Mouse (Mus musculus) neural tube, embryonic 15.5 days (tissue): ENCODE measurements around the gene Gm37240. TPM values are rescaled to one million over a fixed set of nuclear protein-coding genes. Genes with fewer than 3 reads are reported as not detected.

Experiments
- ATAC-seq: fragments of 200-750 bp; cut with Nextera tagmentation; 2 replicates; pipeline ENCODE4 v1.8.0; 2017; ENCODE audit warnings: mild to moderate bottlenecking, moderate TSS enrichment, moderate library complexity; ENCODE audit not compliant: low FRiP score
- H3K27ac ChIP-seq: fragments of 300-500 bp; sonication (generic); replicated peaks from 2 replicates; pipeline ENCODE4 v1.5.1; 2015; ENCODE audit warnings: mild to moderate bottlenecking, inconsistent platforms
- H3K27me3 ChIP-seq: fragments of 300-500 bp; sonication (generic); replicated peaks from 2 replicates; pipeline ENCODE4 v1.6.1; 2015; ENCODE audit warnings: inconsistent platforms
- H3K36me3 ChIP-seq: fragments of 300-500 bp; sonication (generic); 2 replicates; pipeline ENCODE4 v1.6.1; 2015; ENCODE audit warnings: inconsistent platforms
- H3K4me1 ChIP-seq: fragments of 300-500 bp; sonication (generic); 2 replicates; pipeline ENCODE4 v1.6.1; 2015; ENCODE audit warnings: inconsistent platforms
- H3K4me2 ChIP-seq: fragments of 300-500 bp; sonication (generic); 2 replicates; pipeline ENCODE4 v1.6.1; 2015; ENCODE audit warnings: inconsistent platforms, mild to moderate bottlenecking, moderate library complexity
- H3K4me3 ChIP-seq: fragments of 300-500 bp; sonication (generic); replicated peaks from 2 replicates; pipeline ENCODE4 v1.5.1; 2015; ENCODE audit warnings: mild to moderate bottlenecking, inconsistent platforms
- H3K9ac ChIP-seq: fragments of 300-500 bp; sonication (generic); replicated peaks from 2 replicates; pipeline ENCODE4 v1.6.1; 2015; ENCODE audit warnings: mild to moderate bottlenecking, inconsistent platforms
- H3K9me3 ChIP-seq: fragments of 300-500 bp; sonication (generic); replicated peaks from 2 replicates; pipeline ENCODE4 v1.6.1; 2016; ENCODE audit warnings: inconsistent platforms
- WGBS: fragments of 180-500 bp; shearing (Covaris S2); methylation state at CpG from one replicate; pipeline ENCODE4 v1.1.7; 2015; ENCODE audit warnings: mixed read lengths; 5-methylcytosine and 5-hydroxymethylcytosine counted together
- polyA plus RNA-seq: library from polyadenylated mRNA; unstranded; fragments of >200 nt; fragmentation: Nextera tagmentation; extraction: Ambion mirVana; gene quantifications from 2 replicates; pipeline ENCODE4 v1.2.1, GENCODE M21; 2015

The Gm37240 gene
- polyA plus RNA-seq, 1 experiment from 2014 or later, result 0.99 TPM

DNA sequence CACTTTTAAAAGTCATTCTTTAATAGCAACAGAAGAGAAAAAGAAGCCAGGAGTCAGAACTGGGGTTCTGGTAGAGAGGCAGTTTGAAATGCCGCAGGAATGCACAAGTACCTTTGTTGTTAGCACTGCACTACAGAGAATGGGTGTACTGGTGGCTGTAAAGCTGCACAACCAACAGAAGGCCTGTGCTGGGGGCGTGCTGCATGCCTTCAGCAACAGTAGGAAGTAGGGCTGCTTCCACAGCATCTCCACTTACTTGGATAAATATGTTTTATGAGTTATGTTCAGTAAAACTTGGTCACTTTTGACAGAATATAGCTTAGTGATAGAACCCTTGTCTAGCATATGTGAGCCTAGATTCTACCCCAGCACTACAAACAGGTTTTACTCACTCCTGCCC is 279.6 kb downstream of the Gm37240 start:
- no peaks in the 10 kb centered on the region for H3K27me3 ChIP-seq
- H3K9me3 ChIP-seq, result no peaks in the 10 kb centered on the region
- 87% methylated on average over 2 of the region's 2 CpGs for WGBS
- no peak overlapping the region for H3K4me3 ChIP-seq
- no peak for ATAC-seq
- no peak overlapping the region for H3K4me2 ChIP-seq
- no peak overlapping the region for H3K9ac ChIP-seq
- H3K27ac ChIP-seq, result no peak overlapping the region
- no peaks in the 10 kb centered on the region for H3K36me3 ChIP-seq
- H3K4me1 ChIP-seq, result peaks cover 8% of the 10 kb centered on the region

DNA sequence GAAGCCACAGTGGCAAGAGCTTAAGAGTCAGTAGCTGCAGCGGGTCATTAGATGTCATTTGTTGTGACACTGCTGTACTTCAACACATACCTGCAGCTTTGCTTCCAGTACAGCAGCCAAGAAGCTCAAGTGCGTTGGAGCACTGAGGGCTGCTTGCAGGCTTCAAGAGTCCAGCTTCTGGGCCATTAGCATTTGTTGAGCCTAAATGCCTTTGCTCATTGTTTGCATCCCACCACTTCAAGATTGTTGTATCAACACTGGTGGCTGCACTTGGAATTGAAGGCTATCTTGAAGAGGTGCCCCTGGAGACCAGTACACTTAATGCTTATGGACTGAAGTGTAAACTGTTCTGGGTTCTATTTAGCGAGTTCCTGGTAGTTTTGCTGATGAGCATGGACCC is 280.4 kb downstream of the Gm37240 start:
- no peaks in the 10 kb centered on the region for H3K36me3 ChIP-seq
- no peak overlapping the region for H3K4me3 ChIP-seq
- WGBS, result 90% methylated on average over 3 of the region's 3 CpGs
- H3K4me1 ChIP-seq, result peaks cover 14% of the 10 kb centered on the region
- no peak overlapping the region for H3K9ac ChIP-seq
- no peak for ATAC-seq
- no peak overlapping the region for H3K27ac ChIP-seq
- H3K4me2 ChIP-seq, result no peak overlapping the region
- no peaks in the 10 kb centered on the region for H3K27me3 ChIP-seq
- no peaks in the 10 kb centered on the region for H3K9me3 ChIP-seq

DNA sequence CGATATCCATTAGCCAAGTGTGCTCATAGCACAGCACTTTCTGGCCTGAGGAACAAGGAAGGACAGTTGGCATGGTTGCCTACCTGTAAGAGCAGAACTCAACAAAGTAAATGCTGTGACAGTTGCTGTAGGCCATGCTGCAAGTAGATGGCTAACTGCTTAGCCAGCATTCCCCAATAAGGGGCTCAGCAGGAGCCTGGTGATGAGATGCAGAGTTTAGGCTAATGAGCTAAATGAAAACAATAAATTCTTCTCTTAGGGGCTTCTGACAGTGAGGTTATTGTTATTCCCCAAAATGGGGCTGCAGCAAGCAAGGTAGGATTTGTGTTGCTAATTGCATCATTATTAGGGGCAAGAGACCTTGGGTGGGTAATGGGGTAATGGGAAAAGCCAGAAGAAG is 283.5 kb downstream of the Gm37240 start:
- Histone ChIP-seq H3K4me1 (peaks cover 33% of the 10 kb centered on the region), H3K4me2 (no peak overlapping the region), H3K36me3 (no peaks in the 10 kb centered on the region), H3K27me3 (no peaks in the 10 kb centered on the region), H3K4me3 (no peak overlapping the region), H3K27ac (peak overlapping the region; percentile 18; the same call in 1 of the 2 replicates), H3K9ac (no peak overlapping the region), H3K9me3 (no peaks in the 10 kb centered on the region)
- ATAC-seq, result peak; percentile 57
- 56% methylated on average over 1 of the region's 1 CpGs for WGBS

DNA sequence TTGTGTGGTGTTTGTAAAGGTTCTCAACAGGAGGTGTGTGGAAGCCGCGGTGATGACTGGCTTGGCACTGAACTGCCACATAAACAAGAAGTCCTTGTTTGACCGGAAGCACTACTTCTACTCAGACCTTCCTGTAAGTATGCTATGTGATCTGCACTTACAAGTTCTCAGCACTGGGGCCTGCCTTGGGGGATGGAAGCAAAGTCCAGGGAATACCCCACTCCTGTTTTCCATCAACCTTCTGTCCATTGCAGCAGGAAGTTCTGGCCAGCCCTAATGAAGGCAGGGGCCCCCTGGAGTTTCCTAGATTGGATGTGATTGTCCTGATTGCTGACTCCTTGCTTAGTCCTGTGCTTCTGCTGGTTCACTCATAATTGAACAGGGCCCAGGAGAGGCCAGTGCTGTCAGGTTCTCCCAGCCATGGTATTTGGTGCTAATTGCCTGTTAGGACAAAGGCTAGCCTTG is 285.4 kb downstream of the Gm37240 start:
- no peaks in the 10 kb centered on the region for H3K36me3 ChIP-seq
- ATAC-seq, result peak; percentile 48; the same call in 1 of the 2 replicates
- no peak overlapping the region for H3K9ac ChIP-seq
- H3K27ac ChIP-seq, result peak overlapping the region; percentile 13; the same call in 1 of the 2 replicates
- H3K4me1 ChIP-seq, result peaks cover 33% of the 10 kb centered on the region
- no peak overlapping the region for H3K4me2 ChIP-seq
- H3K27me3 ChIP-seq, result no peaks in the 10 kb centered on the region
- H3K9me3 ChIP-seq, result no peaks in the 10 kb centered on the region
- no peak overlapping the region for H3K4me3 ChIP-seq
- WGBS, result 75% methylated on average over 3 of the region's 3 CpGs

- no peak overlapping the region for H3K4me3 ChIP-seq
- no peaks in the 10 kb centered on the region for H3K36me3 ChIP-seq
- peaks cover 33% of the 10 kb centered on the region for H3K4me1 ChIP-seq
- no peak overlapping the region for H3K4me2 ChIP-seq
- H3K27ac ChIP-seq, result no peak overlapping the region
- 67% methylated on average over 3 of the region's 3 CpGs for WGBS
- no peaks in the 10 kb centered on the region for H3K9me3 ChIP-seq
- no peak overlapping the region for H3K9ac ChIP-seq
- no peaks in the 10 kb centered on the region for H3K27me3 ChIP-seq
- no peak for ATAC-seq
These were observed 287.8 kb downstream of the Gm37240 start for GRCm38 (mm10) chr3:85599526-85599925.

DNA sequence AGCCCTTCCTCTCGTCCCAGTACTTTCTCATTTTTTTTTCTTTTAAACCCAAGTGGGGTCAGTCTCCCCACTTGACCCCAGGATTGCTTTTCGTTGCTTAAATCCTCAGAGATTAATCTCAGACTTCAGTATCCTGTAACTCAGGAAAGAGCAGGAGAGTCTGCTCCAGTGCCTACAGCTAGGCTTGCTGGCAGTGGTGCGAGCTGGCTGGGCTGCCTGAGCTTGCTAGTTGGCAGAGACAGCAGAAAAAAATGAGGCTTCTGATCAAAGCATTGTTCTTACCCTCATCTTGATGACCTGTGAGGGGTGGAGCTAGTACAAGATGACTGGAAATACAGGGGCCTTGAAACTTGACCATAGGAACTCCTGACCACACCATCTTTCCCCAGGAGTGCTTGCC is 292.9 kb downstream of the Gm37240 start:
- ATAC-seq, result no peak
- WGBS, result 80% methylated on average over 3 of the region's 3 CpGs
- Histone ChIP-seq H3K4me1 (no peaks in the 10 kb centered on the region), H3K27ac (no peak overlapping the region), H3K4me2 (no peak overlapping the region), H3K36me3 (no peaks in the 10 kb centered on the region), H3K4me3 (no peak overlapping the region), H3K9me3 (no peaks in the 10 kb centered on the region), H3K27me3 (no peaks in the 10 kb centered on the region), H3K9ac (no peak overlapping the region)

DNA sequence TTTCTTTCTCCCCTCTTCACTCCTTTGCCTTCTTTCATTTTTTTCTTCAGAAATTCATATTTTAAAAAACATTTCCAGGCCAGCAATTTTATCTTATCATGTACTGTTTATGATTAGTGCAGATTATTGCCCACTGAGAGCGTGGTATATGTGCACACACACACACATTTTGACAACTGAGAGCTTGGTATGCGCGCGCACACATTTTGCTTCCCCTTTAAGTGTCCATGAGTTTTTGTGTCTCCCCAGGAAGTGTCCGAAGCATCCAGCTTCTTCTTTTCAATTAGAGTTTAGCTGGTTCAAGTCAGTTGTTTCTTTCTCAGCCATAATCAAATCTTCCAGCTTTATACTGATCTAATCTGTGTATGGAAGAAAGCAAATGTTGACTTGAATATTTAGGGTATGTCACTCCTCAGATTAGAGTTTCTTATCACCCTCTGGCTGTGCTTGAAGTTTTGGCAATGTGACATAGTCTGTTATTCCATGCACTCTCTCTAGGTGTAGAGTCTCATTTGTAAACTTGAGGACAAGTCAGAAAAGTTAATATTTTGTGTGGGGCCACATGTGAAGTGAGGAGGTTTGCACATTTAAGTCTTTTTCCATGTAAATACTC is 294.6 kb downstream of the Gm37240 start:
- no peak for ATAC-seq
- Histone ChIP-seq H3K4me2 (no peak overlapping the region), H3K36me3 (no peaks in the 10 kb centered on the region), H3K4me3 (no peak overlapping the region), H3K4me1 (no peaks in the 10 kb centered on the region), H3K27me3 (no peaks in the 10 kb centered on the region), H3K27ac (no peak overlapping the region), H3K9me3 (no peaks in the 10 kb centered on the region), H3K9ac (no peak overlapping the region)
- WGBS, result 95% methylated on average over 5 of the region's 5 CpGs

DNA sequence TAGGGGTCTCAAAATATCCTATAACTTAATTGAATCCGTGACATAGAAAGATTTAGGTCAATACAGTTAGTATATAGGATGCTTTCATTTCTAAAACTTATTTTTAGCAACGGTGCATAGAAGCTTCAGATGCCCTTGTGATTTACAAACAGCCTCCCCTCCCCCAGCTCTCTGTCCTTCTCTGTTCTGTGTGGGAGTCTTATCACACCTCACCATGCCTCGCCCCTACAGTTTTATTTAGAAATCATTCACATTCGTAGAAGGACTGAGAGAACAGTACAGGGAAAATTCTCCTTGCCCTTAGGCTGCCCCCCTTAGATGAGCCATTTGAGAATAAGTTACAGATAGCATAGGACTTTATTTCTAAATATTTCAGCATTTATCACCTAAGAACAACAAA is 295.3 kb downstream of the Gm37240 start:
- no peaks in the 10 kb centered on the region for H3K9me3 ChIP-seq
- no peak overlapping the region for H3K9ac ChIP-seq
- H3K4me2 ChIP-seq, result no peak overlapping the region
- H3K27me3 ChIP-seq, result no peaks in the 10 kb centered on the region
- no peak for ATAC-seq
- no peak overlapping the region for H3K27ac ChIP-seq
- no peaks in the 10 kb centered on the region for H3K36me3 ChIP-seq
- H3K4me1 ChIP-seq, result no peaks in the 10 kb centered on the region
- H3K4me3 ChIP-seq, result no peak overlapping the region
- WGBS, result 81% methylated on average over 4 of the region's 4 CpGs

DNA sequence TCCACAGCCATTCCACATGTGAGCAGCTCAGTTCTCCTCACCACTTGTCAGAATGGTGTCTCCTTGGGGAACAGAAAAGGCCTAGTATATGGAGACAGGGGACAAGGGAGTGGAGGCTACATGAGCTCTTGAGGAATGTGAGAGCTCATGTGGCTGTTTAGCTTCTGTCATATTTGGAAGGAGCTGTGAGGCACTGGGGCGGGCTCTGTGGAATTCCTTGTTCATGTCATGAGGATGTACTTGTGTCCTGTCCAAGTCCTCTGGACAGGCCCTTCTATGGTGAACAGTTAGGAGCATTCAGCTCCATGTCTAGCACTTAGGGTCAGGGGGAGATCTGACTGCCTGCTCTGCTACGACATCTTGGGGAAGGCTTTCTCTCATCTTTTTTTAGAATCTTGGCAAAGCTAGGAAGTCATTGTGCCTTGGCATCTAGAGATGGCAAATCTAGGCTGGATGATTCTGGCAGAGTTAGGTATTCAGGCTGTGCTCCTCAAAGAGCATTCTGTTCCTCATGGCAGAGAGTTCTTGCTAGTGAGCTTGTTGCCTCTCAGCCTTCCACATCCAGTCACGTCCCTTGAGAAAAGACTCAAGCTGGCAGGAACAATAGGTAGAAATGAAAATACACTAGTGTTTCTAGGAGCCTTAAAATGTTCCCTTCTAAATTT is 297.1 kb downstream of the Gm37240 start:
- Histone ChIP-seq H3K4me3 (no peak overlapping the region), H3K4me1 (no peaks in the 10 kb centered on the region), H3K9ac (no peak overlapping the region), H3K4me2 (no peak overlapping the region), H3K36me3 (no peaks in the 10 kb centered on the region), H3K27ac (no peak overlapping the region), H3K9me3 (no peaks in the 10 kb centered on the region), H3K27me3 (no peaks in the 10 kb centered on the region)
- 90% methylated on average over 3 of the region's 3 CpGs for WGBS
- no peak for ATAC-seq

- H3K4me2 ChIP-seq, result no peak overlapping the region
- no peak overlapping the region for H3K9ac ChIP-seq
- H3K27me3 ChIP-seq, result no peaks in the 10 kb centered on the region
- H3K27ac ChIP-seq, result no peak overlapping the region
- ATAC-seq, result no peak
- H3K4me3 ChIP-seq, result no peak overlapping the region
- H3K9me3 ChIP-seq, result no peaks in the 10 kb centered on the region
- H3K36me3 ChIP-seq, result no peaks in the 10 kb centered on the region
- H3K4me1 ChIP-seq, result no peaks in the 10 kb centered on the region
- 46% methylated on average over 2 of the region's 2 CpGs for WGBS
These were observed 298.6 kb downstream of the Gm37240 start for GRCm38 (mm10) chr3:85588701-85589100.

DNA sequence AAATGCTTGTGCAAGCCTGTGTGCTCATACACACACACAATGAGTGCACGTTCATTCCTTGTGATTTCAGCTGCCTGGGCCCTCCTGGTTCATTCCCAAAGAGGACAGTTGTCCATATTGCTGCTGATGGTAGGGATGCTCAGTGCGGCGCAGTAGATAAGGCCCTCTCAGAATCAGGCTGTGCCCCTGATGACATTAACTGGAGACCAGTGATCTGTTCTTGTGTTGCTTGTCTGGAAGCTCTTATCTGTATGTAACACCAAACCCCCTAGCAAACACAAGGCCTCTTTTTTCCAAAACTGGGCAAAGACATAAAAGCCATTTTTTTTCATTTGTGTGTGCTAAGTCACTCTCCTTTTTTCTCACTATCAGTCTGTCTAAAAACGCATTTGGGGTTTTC is 302.4 kb downstream of the Gm37240 start:
- ATAC-seq, result no peak
- H3K36me3 ChIP-seq, result no peaks in the 10 kb centered on the region
- H3K4me2 ChIP-seq, result no peak overlapping the region

DNA sequence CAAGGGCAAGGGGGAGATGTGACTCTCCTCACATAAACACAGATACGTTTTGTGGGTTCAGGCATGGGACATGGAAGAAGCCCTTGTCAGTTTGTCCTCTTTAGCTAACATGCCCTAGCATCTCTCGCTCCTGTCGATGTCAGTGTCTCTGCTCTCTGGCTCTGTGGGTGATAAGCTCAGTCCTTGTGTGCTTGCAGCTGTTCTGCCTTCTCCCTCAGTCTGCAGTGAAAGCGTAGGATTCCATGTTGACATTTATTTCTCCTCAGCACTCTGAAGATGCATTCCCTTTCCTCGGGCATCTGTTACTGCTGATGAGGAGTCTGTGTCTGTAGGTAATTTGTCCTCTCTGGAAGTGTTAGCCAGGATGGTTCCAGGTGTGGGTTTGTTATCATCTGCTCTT is 304.1 kb downstream of the Gm37240 start:
- no peaks in the 10 kb centered on the region for H3K27me3 ChIP-seq
- no peak overlapping the region for H3K27ac ChIP-seq
- no peak overlapping the region for H3K4me2 ChIP-seq
- 90% methylated on average over 5 of the region's 5 CpGs for WGBS
- no peak overlapping the region for H3K4me3 ChIP-seq
- H3K9me3 ChIP-seq, result no peaks in the 10 kb centered on the region
- no peak overlapping the region for H3K9ac ChIP-seq
- H3K4me1 ChIP-seq, result no peaks in the 10 kb centered on the region
- no peak for ATAC-seq
- H3K36me3 ChIP-seq, result no peaks in the 10 kb centered on the region

More for the DNA sequence above, 302.4 kb downstream of the Gm37240 start:
- no peak overlapping the region for H3K9ac ChIP-seq
- no peak overlapping the region for H3K27ac ChIP-seq
- H3K4me3 ChIP-seq, result no peak overlapping the region
- no peaks in the 10 kb centered on the region for H3K27me3 ChIP-seq
- no peaks in the 10 kb centered on the region for H3K9me3 ChIP-seq
- 89% methylated on average over 4 of the region's 4 CpGs for WGBS
- no peaks in the 10 kb centered on the region for H3K4me1 ChIP-seq
